Mouse (Mus musculus): Measurements from ENCODE around the gene Ptpru. TPM values are rescaled to one million over a fixed set of nuclear protein-coding genes. Genes with fewer than 3 reads are reported as not detected.

Gene Ptpru
- polyA plus RNA-seq, 1 experiment from 2014 or later: 3.1 TPM

DNA sequence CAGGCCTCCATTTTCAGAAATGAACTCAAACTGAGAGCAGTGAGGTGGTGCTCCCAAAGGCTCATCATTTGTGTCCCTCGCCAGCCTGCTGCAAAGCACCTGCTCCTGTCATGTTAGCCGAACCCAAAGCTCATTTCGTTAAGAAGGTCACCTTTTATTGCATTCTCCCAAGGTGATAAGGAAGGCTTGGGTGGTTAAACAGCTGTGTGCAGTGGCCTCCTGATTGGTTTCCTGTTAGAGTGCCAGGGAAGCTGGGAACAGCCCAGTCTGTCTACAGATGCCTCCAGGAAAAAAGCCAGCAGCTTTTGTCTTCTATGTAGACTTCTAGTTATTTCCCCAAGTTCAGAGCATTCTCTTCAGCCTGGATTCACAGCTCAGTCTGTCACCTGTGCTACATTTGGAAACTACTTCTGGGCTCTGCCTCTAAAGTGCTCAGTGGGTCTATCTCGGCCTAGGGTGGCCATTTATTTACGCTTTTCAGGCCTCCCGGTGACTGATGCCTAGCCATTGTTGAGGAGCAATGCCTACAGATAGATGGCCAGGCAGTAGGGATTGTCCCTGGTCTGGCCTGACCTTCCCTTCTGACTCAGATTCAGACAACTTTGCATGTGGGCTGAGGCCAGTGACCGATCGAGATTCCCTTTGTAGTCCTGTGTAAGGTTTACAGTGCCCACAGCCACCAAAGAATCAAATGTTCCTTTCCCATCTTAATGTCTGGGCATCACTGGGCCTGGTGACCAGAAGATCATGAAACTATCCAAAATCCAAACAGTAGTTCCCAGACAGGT, 8.1 kb upstream of the Ptpru start:
- Histone ChIP-seq H3K4me1 (replicated peaks; ENCODE audit: control insufficient read depth, insufficient read depth) (no peaks in the 10 kb centered on the region), H3K27ac (replicated peaks) (no peak overlapping the region), H3K36me3 (ENCODE audit: control insufficient read depth, insufficient read depth, low read length) (no peaks in the 10 kb centered on the region; the same call in 1 of the 2 replicates), H3K27me3 (ENCODE audit: control insufficient read depth, insufficient read depth, low read length) (no peaks in the 10 kb centered on the region), H3K4me2 (replicated peaks; ENCODE audit: low read depth) (no peak overlapping the region), H3K9me3 (ENCODE audit: control insufficient read depth, low read length) (no peaks in the 10 kb centered on the region), H3K9ac (ENCODE audit: low read length) (no peak overlapping the region), H3K4me3 (ENCODE audit: low read depth, low read length) (no peak overlapping the region)
- no peak for ATAC-seq (ENCODE audit: low FRiP score, low TSS enrichment)
- WGBS: 73% methylated on average over 8 of the region's 8 CpGs
- no peak for TF ChIP-seq EP300 (optimal IDR thresholded peaks at IDR 0.05)
- no peak for TF ChIP-seq CTCF (IDR thresholded peaks at IDR 0.05; ENCODE audit: low read depth)
- DNase-seq (ENCODE audit: low spot score): peak; percentile 37

GRCm38 (mm10) chr4:131843290-131843743, 5.2 kb upstream of the Ptpru start, which contains the start of gene Mecr:
Gene Mecr, plus strand, starts transcription at chr4:131843470.
- Histone ChIP-seq H3K4me1 (replicated peaks; ENCODE audit: control insufficient read depth, insufficient read depth) (no peaks in the 10 kb centered on the region), H3K27me3 (ENCODE audit: control insufficient read depth, insufficient read depth, low read length) (no peaks in the 10 kb centered on the region), H3K36me3 (ENCODE audit: control insufficient read depth, insufficient read depth, low read length) (no peaks in the 10 kb centered on the region; the same call in 1 of the 2 replicates), H3K4me2 (replicated peaks; ENCODE audit: low read depth) (peak within 1 kb of the TSS; percentile 93), H3K27ac (replicated peaks) (peak within 1 kb of the TSS; percentile 30), H3K9me3 (ENCODE audit: control insufficient read depth, low read length) (no peaks in the 10 kb centered on the region), H3K4me3 (ENCODE audit: low read depth, low read length) (peak within 1 kb of the TSS; percentile 87), H3K9ac (ENCODE audit: low read length) (peak within 1 kb of the TSS; percentile 79)
- TF ChIP-seq EP300 (optimal IDR thresholded peaks at IDR 0.05) (no peak), CTCF (IDR thresholded peaks at IDR 0.05; ENCODE audit: low read depth) (no peak)
- ATAC-seq (ENCODE audit: low FRiP score, low TSS enrichment) (peak; percentile 86), DNase-seq (ENCODE audit: low spot score) (peak; percentile 94)
- 0% methylated on average over 37 of the region's 37 CpGs for WGBS

GRCm38 (mm10) chr4:131836891-131837491, 1.1 kb downstream of the Ptpru start:
- Histone ChIP-seq H3K4me2 (replicated peaks; ENCODE audit: low read depth) (peak overlapping the region; percentile 99), H3K36me3 (ENCODE audit: control insufficient read depth, insufficient read depth, low read length) (no peaks in the 10 kb centered on the region), H3K4me1 (replicated peaks; ENCODE audit: control insufficient read depth, insufficient read depth) (no peaks in the 10 kb centered on the region), H3K9me3 (ENCODE audit: control insufficient read depth, low read length) (no peaks in the 10 kb centered on the region), H3K4me3 (ENCODE audit: low read depth, low read length) (peak overlapping the region; percentile 65), H3K9ac (ENCODE audit: low read length) (peak overlapping the region; percentile 74), H3K27me3 (ENCODE audit: control insufficient read depth, insufficient read depth, low read length) (no peaks in the 10 kb centered on the region), H3K27ac (replicated peaks) (no peak overlapping the region)
- DNase-seq (ENCODE audit: low spot score): peak; percentile 52
- WGBS: under 1% methylated on average over 45 of the region's 76 CpGs
- 0 out of 2 replicates have a peak, but pooled peaks have one; percentile 8 for ATAC-seq (ENCODE audit: low FRiP score, low TSS enrichment)
- TF ChIP-seq EP300 (optimal IDR thresholded peaks at IDR 0.05) (no peak), CTCF (IDR thresholded peaks at IDR 0.05; ENCODE audit: low read depth) (no peak)

DNA sequence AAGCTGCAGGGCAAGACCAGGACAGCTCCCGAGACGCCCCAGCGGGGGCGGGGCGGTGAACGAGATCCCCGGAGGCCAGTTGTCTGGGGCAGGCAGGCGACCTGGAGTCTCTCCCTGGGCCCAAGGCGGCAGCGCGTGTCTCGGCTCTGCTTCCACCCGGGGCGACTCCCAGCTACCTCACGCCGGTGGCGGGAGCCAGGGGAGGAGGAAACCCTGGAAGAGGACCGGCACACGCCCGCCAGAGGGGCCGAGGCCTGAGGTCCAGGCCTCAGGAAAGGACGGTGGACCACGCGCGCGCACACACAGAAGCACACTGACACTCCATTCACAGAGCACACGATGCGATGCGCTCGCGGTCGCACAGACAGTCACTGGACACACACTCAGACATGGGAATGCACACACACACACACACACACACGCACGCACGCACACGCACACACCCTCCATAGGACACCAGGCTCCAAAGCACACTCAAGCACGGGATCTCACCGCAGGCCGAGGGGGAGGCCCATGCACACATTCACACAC, 1.7 kb downstream of the Ptpru start:
- ATAC-seq (ENCODE audit: low FRiP score, low TSS enrichment) (0 out of 2 replicates have a peak, but pooled peaks have one; percentile 3), DNase-seq (ENCODE audit: low spot score) (peak; percentile 60)
- Histone ChIP-seq H3K4me2 (replicated peaks; ENCODE audit: low read depth) (peak overlapping the region; percentile 99), H3K36me3 (ENCODE audit: control insufficient read depth, insufficient read depth, low read length) (no peaks in the 10 kb centered on the region), H3K27me3 (ENCODE audit: control insufficient read depth, insufficient read depth, low read length) (no peaks in the 10 kb centered on the region), H3K9me3 (ENCODE audit: control insufficient read depth, low read length) (no peaks in the 10 kb centered on the region), H3K27ac (replicated peaks) (no peak overlapping the region), H3K4me3 (ENCODE audit: low read depth, low read length) (peak overlapping the region; percentile 65), H3K4me1 (replicated peaks; ENCODE audit: control insufficient read depth, insufficient read depth) (no peaks in the 10 kb centered on the region), H3K9ac (ENCODE audit: low read length) (peak overlapping the region; percentile 74)
- TF ChIP-seq EP300 (optimal IDR thresholded peaks at IDR 0.05) (no peak), CTCF (IDR thresholded peaks at IDR 0.05; ENCODE audit: low read depth) (no peak)
- WGBS: 2% methylated on average over 32 of the region's 39 CpGs

DNA sequence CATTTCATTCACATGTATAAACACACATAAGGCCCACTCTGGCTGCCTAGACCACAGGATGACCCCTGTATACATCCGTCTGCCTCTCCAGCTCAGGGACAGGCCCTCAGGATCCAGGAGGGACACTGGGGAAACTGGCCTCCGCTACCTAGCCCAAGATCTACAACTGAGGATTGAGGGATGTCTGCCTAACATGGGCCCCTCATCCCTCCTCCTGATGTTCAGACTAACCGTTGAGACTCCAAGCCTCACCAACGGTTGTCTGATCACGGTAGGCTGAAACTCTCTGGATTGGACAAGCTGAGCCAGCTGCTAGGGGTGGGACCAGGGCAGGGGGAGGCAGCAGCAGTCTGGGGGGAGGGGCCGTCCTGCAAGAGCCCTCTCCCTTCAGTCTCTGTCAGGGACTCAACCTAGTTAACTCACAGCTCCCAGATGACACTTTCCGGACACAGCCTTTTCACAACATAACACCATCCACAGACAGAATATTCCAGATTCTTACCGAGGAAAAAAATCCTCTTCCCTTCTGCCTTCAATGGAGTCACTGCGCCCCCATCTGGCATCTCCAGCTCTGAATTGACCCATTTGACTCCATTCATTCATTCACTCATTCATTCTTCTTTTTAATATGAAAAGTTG, 4.0 kb downstream of the Ptpru start:
- Histone ChIP-seq H3K9ac (ENCODE audit: low read length) (no peak overlapping the region), H3K27me3 (ENCODE audit: control insufficient read depth, insufficient read depth, low read length) (no peaks in the 10 kb centered on the region), H3K4me1 (replicated peaks; ENCODE audit: control insufficient read depth, insufficient read depth) (no peaks in the 10 kb centered on the region), H3K9me3 (ENCODE audit: control insufficient read depth, low read length) (no peaks in the 10 kb centered on the region), H3K36me3 (ENCODE audit: control insufficient read depth, insufficient read depth, low read length) (no peaks in the 10 kb centered on the region), H3K4me2 (replicated peaks; ENCODE audit: low read depth) (no peak overlapping the region), H3K27ac (replicated peaks) (no peak overlapping the region), H3K4me3 (ENCODE audit: low read depth, low read length) (no peak overlapping the region)
- DNase-seq (ENCODE audit: low spot score) (peak; percentile 53), ATAC-seq (ENCODE audit: low FRiP score, low TSS enrichment) (no peak)
- peak; percentile 76 for TF ChIP-seq CTCF (IDR thresholded peaks at IDR 0.05; ENCODE audit: low read depth)
- no peak for TF ChIP-seq EP300 (optimal IDR thresholded peaks at IDR 0.05)
- 33% methylated on average over 9 of the region's 9 CpGs for WGBS

Measured in stomach, postnatal 0 days (tissue).